Mouse (Mus musculus): ENCODE results near the gene Slc17a7. TPM values are rescaled to one million over a fixed set of nuclear protein-coding genes. Genes with fewer than 3 reads are reported as not detected.

Gene Slc17a7
- total and polyA plus RNA-seq, 3 experiments = 0.11 TPM; not detected in 2

- Histone ChIP-seq H3K4me2 (ENCODE audit: insufficient read depth, low read depth, poor library complexity, severe bottlenecking) (no peak overlapping the region), H3K79me2 (replicated peaks; ENCODE audit: control insufficient read depth, extremely low read depth, insufficient read depth, poor library complexity, severe bottlenecking) (no peaks in the 10 kb centered on the region), H3K4me1 (ENCODE audit: control insufficient read depth in 1 of 2, insufficient read depth in 2 of 2) (peaks cover 0 to 8% of the 10 kb centered on the region in 2 experiments; a peak in 3 of 4 replicates), H3K4me3 (replicated peaks in 1 of 3; ENCODE audit: low read depth in 2 of 3, low read length in 2 of 3, poor library complexity in 1 of 3) (no peak overlapping the region), H3K9ac (ENCODE audit: insufficient read depth, low read depth) (no peak overlapping the region), H3K27ac (ENCODE audit: insufficient read depth, low read depth) (no peak overlapping the region), H3K27me3 (replicated peaks) (peaks cover 71% of the 10 kb centered on the region), H3K36me3 (replicated peaks in 1 of 2; ENCODE audit: control insufficient read depth in 1 of 2, insufficient read depth in 1 of 2, low read length in 1 of 2) (no peaks in the 10 kb centered on the region), H3K9me3 (replicated peaks; ENCODE audit: low read length) (peaks cover 31% of the 10 kb centered on the region)
- no peak for DNase-seq (ENCODE audit: extremely low read depth)
- in situ Hi-C loops (cut with MboI; ENCODE audit: low pct_ligation_motif_present, low pct_unique_long_range_greater_than_20kb, low sequenced_read_pairs) (loop anchor here (10.0 kb wide), 1 partner anchor 138 kb away; no protein-coding TSS in a partner anchor), dilution Hi-C loops (cut with MboI; ENCODE audit: extremely low pct_ligation_motif_present, extremely low pct_unique_long_range_greater_than_20kb, low sequenced_read_pairs) (no loop called here)
- TF ChIP-seq TBP (conservative IDR thresholded peaks at IDR 0.05; ENCODE audit: low read depth, low read length) (no peak), MAZ (IDR thresholded peaks at IDR 0.05; ENCODE audit: low read depth, low read length) (no peak), KAT2A (IDR thresholded peaks at IDR 0.05; ENCODE audit: insufficient replicate concordance, low read length) (no peak), MAFK (IDR thresholded peaks at IDR 0.05; ENCODE audit: insufficient replicate concordance, low read length) (no peak), MYC (IDR thresholded peaks at IDR 0.05; ENCODE audit: low read depth, low read length) (no peak)
These were observed 3.2 kb downstream of the Slc17a7 start for GRCm38 (mm10) chr7:45166950-45167401.

GRCm38 (mm10) chr7:45167761-45168445, 4.2 kb downstream of the Slc17a7 start:
- dilution Hi-C loops (cut with MboI; ENCODE audit: extremely low pct_ligation_motif_present, extremely low pct_unique_long_range_greater_than_20kb, low sequenced_read_pairs) = no loop called here

GRCm38 (mm10) chr7:45168656-45169055, 4.9 kb downstream of the Slc17a7 start:
- no peak for DNase-seq (ENCODE audit: extremely low read depth)
- Histone ChIP-seq H3K4me1 (ENCODE audit: control insufficient read depth in 1 of 2, insufficient read depth in 2 of 2) (no peaks in the 10 kb centered on the region), H3K4me2 (ENCODE audit: insufficient read depth, low read depth, poor library complexity, severe bottlenecking) (no peak overlapping the region), H3K9ac (ENCODE audit: insufficient read depth, low read depth) (no peak overlapping the region), H3K4me3 (replicated peaks in 1 of 3; ENCODE audit: low read depth in 2 of 3, low read length in 2 of 3, poor library complexity in 1 of 3) (no peak overlapping the region), H3K36me3 (replicated peaks in 1 of 2; ENCODE audit: control insufficient read depth in 1 of 2, insufficient read depth in 1 of 2, low read length in 1 of 2) (no peaks in the 10 kb centered on the region), H3K79me2 (replicated peaks; ENCODE audit: control insufficient read depth, extremely low read depth, insufficient read depth, poor library complexity, severe bottlenecking) (no peaks in the 10 kb centered on the region), H3K27ac (ENCODE audit: insufficient read depth, low read depth) (no peak overlapping the region), H3K27me3 (replicated peaks) (peaks cover 61% of the 10 kb centered on the region), H3K9me3 (replicated peaks; ENCODE audit: low read length) (peaks cover 36% of the 10 kb centered on the region)
- no peak for TF ChIP-seq TBP (conservative IDR thresholded peaks at IDR 0.05; ENCODE audit: low read depth, low read length)
- no peak for TF ChIP-seq UBTF (IDR thresholded peaks at IDR 0.05; ENCODE audit: low read depth, low read length)
- no peak for TF ChIP-seq USF1 (IDR thresholded peaks at IDR 0.05; ENCODE audit: low read depth, low read length)
- dilution Hi-C loops (cut with MboI; ENCODE audit: extremely low pct_ligation_motif_present, extremely low pct_unique_long_range_greater_than_20kb, low sequenced_read_pairs) (no loop called here), in situ Hi-C loops (cut with MboI; ENCODE audit: low pct_ligation_motif_present, low pct_unique_long_range_greater_than_20kb, low sequenced_read_pairs) (loop anchor here (10.0 kb wide), 1 partner anchor 136 kb away; no protein-coding TSS in a partner anchor)

More at GRCm38 (mm10) chr7:45167761-45168445, 4.2 kb downstream of the Slc17a7 start:
- Histone ChIP-seq H3K4me3 (replicated peaks in 1 of 3; ENCODE audit: low read depth in 2 of 3, low read length in 2 of 3, poor library complexity in 1 of 3) (no peak overlapping the region), H3K36me3 (replicated peaks in 1 of 2; ENCODE audit: control insufficient read depth in 1 of 2, insufficient read depth in 1 of 2, low read length in 1 of 2) (no peaks in the 10 kb centered on the region), H3K4me1 (ENCODE audit: control insufficient read depth in 1 of 2, insufficient read depth in 2 of 2) (no peaks in the 10 kb centered on the region), H3K9me3 (replicated peaks; ENCODE audit: low read length) (peaks cover 35% of the 10 kb centered on the region), H3K79me2 (replicated peaks; ENCODE audit: control insufficient read depth, extremely low read depth, insufficient read depth, poor library complexity, severe bottlenecking) (no peaks in the 10 kb centered on the region), H3K27ac (ENCODE audit: insufficient read depth, low read depth) (no peak overlapping the region), H3K9ac (ENCODE audit: insufficient read depth, low read depth) (no peak overlapping the region), H3K4me2 (ENCODE audit: insufficient read depth, low read depth, poor library complexity, severe bottlenecking) (no peak overlapping the region), H3K27me3 (replicated peaks) (peaks cover 66% of the 10 kb centered on the region)
- in situ Hi-C loops (cut with MboI; ENCODE audit: low pct_ligation_motif_present, low pct_unique_long_range_greater_than_20kb, low sequenced_read_pairs) = loop anchor here (10.0 kb wide), 1 partner anchor 137 kb away; no protein-coding TSS in a partner anchor
- DNase-seq (ENCODE audit: extremely low read depth) = no peak
- TF ChIP-seq GABPA (IDR thresholded peaks at IDR 0.05; ENCODE audit: insufficient replicate concordance, low read depth, low read length) = no peak
- TF ChIP-seq UBTF (IDR thresholded peaks at IDR 0.05; ENCODE audit: low read depth, low read length) = no peak
- TF ChIP-seq ZNF384 (IDR thresholded peaks at IDR 0.05; ENCODE audit: low read depth, low read length) = no peak
- no peak for TF ChIP-seq SMC3 (IDR thresholded peaks at IDR 0.05; ENCODE audit: low read depth, low read length)
- no peak for TF ChIP-seq SIN3A (IDR thresholded peaks at IDR 0.05; ENCODE audit: low read length)
